Mouse (Mus musculus): ENCODE measurements around the gene Sfxn3. TPM values are rescaled to one million over a fixed set of nuclear protein-coding genes. Genes with fewer than 3 reads are reported as not detected.
A peak's percentile ranks its signal among the peaks of the same experiment; 100 is the strongest.

Sfxn3 gene
- total RNA-seq, 1 experiment from 2014 or later, result 19.7 TPM

- ATAC-seq (replicated peaks; ENCODE audit: insufficient number of reproducible peaks, low FRiP score, low TSS enrichment, poor library complexity, severe bottlenecking), result no peak
Observed at GRCm38 (mm10) chr19:45016341-45017215, 30.7 kb upstream of the Sfxn3 start.

- ATAC-seq (replicated peaks; ENCODE audit: insufficient number of reproducible peaks, low FRiP score, low TSS enrichment, poor library complexity, severe bottlenecking), result no peak
Observed at GRCm38 (mm10) chr19:45017216-45017771, 30.0 kb upstream of the Sfxn3 start.

GRCm38 (mm10) chr19:45017909-45018308 is 29.4 kb upstream of the Sfxn3 start:
- no peak for ATAC-seq (replicated peaks; ENCODE audit: insufficient number of reproducible peaks, low FRiP score, low TSS enrichment, poor library complexity, severe bottlenecking)

GRCm38 (mm10) chr19:45018351-45018831 is 28.9 kb upstream of the Sfxn3 start:
- ATAC-seq (replicated peaks; ENCODE audit: insufficient number of reproducible peaks, low FRiP score, low TSS enrichment, poor library complexity, severe bottlenecking), result no peak

- ATAC-seq (replicated peaks; ENCODE audit: insufficient number of reproducible peaks, low FRiP score, low TSS enrichment, poor library complexity, severe bottlenecking), result no peak
Observed at GRCm38 (mm10) chr19:45020348-45020747, 27.0 kb upstream of the Sfxn3 start.

DNA sequence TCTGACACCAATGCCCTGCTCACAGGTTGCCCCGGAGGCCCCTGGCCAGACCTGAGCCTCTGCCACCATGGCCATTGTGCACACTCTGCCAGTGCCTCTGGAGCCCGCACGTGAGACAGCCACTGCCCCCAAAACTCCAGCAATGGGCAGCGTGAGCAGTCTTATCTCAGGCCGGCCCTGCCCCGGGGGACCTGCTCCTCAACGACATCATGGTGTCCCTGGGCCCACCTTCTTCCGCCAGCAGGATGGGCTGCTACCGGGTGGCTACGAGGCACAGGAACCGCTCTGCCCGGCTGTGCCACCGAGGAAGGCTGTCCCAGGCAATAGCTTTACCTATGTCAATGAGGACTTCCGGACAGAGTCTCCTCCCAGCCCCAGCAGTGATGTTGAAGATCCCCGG is 25.9 kb upstream of the Sfxn3 start:
- no peak for ATAC-seq (replicated peaks; ENCODE audit: insufficient number of reproducible peaks, low FRiP score, low TSS enrichment, poor library complexity, severe bottlenecking)

GRCm38 (mm10) chr19:45023993-45024392 is 23.3 kb upstream of the Sfxn3 start:
- ATAC-seq (replicated peaks; ENCODE audit: insufficient number of reproducible peaks, low FRiP score, low TSS enrichment, poor library complexity, severe bottlenecking), result no peak

DNA sequence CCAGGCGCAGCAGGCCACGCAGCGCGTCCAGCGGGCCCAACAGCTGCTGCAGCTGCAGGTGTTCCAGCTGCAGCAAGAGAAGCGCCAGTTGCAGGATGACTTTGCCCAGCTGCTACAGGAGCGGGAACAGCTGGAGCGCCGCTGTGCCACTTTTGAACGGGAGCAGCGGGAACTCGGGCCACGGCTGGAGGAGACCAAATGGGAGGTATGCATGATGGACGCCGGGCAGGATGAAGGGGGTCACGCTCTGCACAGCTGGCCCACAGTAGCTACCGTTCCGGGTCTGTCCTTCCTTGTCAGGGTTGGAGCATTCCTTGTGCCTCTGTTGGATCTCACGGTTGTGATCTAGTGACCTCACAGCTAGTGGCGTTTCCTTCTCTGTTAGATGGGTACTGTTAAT is 22.5 kb upstream of the Sfxn3 start:
- ATAC-seq (replicated peaks; ENCODE audit: insufficient number of reproducible peaks, low FRiP score, low TSS enrichment, poor library complexity, severe bottlenecking), result no peak

DNA sequence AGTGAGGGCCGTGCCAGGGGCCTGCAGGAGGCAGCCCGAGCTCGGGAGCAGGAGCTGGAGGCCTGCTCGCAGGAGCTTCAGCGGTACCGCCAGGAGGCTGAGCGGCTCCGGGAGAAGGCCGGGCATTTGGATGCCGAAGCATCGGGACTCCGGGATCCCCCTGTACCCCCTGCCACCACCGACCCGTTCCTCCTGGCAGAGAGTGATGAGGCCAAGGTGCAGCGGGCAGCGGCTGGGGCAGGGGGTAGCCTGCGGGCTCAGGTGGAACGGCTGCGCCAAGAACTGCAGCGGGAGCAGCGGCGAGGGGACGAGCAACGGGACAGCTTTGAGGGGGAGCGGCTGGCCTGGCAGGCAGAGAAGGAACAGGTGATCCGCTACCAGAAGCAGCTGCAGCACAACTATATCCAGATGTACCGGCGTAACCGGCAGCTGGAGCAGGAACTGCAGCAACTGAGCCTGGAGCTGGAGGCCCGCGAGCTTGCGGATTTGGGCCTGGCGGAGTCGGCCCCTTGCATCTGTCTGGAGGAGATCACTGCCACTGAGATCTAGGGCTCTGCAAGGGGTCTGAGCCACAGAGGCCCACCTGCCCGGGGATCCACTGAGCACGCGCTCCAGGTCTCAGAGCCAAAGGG is 21.2 kb upstream of the Sfxn3 start:
- no peak for ATAC-seq (replicated peaks; ENCODE audit: insufficient number of reproducible peaks, low FRiP score, low TSS enrichment, poor library complexity, severe bottlenecking)

DNA sequence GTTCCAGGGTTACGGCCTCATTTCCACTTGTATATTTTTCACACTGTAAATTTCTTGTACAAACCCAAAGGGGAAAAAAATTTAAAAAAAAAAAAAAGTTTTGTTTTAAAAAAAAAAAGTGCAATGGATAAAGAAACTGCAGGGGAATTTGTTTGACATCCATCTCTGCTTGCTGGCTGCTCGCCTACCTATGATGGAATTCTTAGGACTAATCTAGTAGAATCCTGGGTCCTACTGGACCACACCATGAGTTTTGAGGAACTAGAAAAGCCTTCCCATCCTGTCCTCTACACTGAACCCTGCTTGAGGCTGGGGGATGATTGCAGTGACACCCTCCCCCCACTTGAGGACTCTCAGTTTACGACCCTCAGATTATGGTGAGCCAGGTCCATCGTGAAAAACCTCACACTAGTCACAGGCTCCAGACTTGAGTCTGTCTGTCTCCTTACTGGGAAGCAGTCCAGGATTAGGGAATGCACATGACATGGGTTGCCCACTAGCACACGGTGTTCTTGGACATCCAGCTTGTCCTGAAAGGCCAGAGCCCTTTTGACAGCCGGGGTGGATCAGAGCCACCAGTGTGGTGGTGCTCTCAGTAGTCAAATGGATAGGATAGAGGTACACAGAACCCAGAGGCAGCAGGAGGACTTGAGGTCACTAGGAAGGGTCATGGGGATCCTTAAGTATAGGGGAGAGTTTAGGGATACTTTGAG is 20.2 kb upstream of the Sfxn3 start:
- ATAC-seq (replicated peaks; ENCODE audit: insufficient number of reproducible peaks, low FRiP score, low TSS enrichment, poor library complexity, severe bottlenecking), result no peak

GRCm38 (mm10) chr19:45027848-45028247 is 19.5 kb upstream of the Sfxn3 start:
- ATAC-seq (replicated peaks; ENCODE audit: insufficient number of reproducible peaks, low FRiP score, low TSS enrichment, poor library complexity, severe bottlenecking), result no peak

GRCm38 (mm10) chr19:45028746-45029145 is 18.6 kb upstream of the Sfxn3 start:
- ATAC-seq (replicated peaks; ENCODE audit: insufficient number of reproducible peaks, low FRiP score, low TSS enrichment, poor library complexity, severe bottlenecking), result no peak

- no peak for ATAC-seq (replicated peaks; ENCODE audit: insufficient number of reproducible peaks, low FRiP score, low TSS enrichment, poor library complexity, severe bottlenecking)
Observed at GRCm38 (mm10) chr19:45029571-45029970, 17.7 kb upstream of the Sfxn3 start.

DNA sequence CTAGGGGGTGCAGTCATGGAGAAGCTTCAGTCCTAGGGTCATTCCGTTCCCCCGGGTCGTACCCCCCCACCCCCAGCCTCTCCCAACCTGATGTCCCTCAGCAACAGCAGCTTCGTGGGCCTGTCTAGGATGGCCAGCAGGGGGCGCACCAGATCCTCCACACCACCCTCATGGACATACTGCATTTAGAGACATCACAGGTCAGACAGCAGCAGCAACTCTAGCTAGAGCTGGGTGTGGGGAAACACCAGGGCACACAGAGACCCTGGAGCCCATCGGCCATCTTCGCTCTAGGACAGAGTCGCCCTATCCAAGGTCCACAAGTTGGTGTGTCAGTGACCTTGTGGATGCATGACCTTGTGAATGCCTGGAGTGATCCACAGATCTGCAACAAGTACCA is 17.2 kb upstream of the Sfxn3 start:
- peak; percentile 15; the same call in 1 of the 2 replicates for ATAC-seq (replicated peaks; ENCODE audit: insufficient number of reproducible peaks, low FRiP score, low TSS enrichment, poor library complexity, severe bottlenecking)

DNA sequence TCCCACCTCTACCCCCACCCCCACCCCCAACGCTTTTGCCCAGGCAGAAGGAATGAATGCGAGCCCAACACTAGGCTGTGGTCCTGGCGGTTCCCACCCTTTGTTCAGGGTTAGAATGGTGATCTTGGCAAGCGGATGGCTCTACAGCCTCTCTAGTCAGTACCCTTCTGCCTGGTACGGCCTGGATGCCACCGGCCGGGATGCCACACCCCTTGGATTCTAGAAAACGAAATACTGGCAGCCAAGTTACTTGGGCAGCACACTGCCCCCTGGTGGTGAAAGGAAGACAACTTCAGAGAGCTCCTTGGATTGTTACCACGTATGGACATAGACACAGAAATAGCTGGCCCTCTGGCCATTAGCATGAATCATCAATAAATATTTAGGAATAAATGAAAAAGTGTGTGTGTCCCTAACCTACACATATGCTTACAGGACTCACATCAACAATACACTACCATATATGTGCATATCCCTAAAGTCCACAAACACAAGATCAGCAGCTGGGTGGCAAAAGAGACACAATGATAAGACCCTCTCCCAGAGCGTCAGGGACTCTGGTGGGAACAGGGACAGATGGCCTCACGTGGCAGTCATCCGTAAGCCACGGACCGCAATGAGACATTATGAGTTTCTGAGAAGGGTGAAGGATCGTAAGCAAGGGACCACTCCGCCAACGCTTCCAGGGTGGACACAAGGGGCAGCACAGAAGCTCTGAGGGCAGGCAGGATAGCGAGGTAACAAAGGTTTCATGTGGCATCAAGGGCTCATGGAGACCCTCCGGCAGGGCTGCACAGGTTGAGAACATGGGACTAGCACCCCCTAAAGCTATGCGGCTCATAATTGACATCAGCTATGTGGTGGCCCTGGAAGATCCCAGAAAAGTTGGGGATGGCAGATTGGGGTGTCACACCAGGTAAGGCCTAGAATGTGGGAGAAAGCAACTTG is 16.3 kb upstream of the Sfxn3 start:
- ATAC-seq (replicated peaks; ENCODE audit: insufficient number of reproducible peaks, low FRiP score, low TSS enrichment, poor library complexity, severe bottlenecking), result peak; percentile 59

- ATAC-seq (replicated peaks; ENCODE audit: insufficient number of reproducible peaks, low FRiP score, low TSS enrichment, poor library complexity, severe bottlenecking), result no peak; the same call in 1 of the 2 replicates
Observed at GRCm38 (mm10) chr19:45031780-45032179, 15.5 kb upstream of the Sfxn3 start.

GRCm38 (mm10) chr19:45032570-45033332 is 14.6 kb upstream of the Sfxn3 start:
- ATAC-seq (replicated peaks; ENCODE audit: insufficient number of reproducible peaks, low FRiP score, low TSS enrichment, poor library complexity, severe bottlenecking), result no peak

Data from monocyte, adult 5-6 weeks (primary cell).